Mouse (Mus musculus) MEL (cell line): ENCODE measurements around the gene Gfod1.

Experiments used
- CTCF ChIP-seq, 3 experiments: IDR thresholded peaks in 2 of 3; conservative IDR thresholded peaks in 1 of 3; 2 replicates each; pipeline ENCODE4 v1.5.1; 2011 to 2012; ENCODE audit warnings: low read length in 3 of 3, low read depth in 2 of 3, mild to moderate bottlenecking in 2 of 3, improper control_type of control experiment in 1 of 3, inconsistent platforms in 1 of 3, mixed read lengths in 1 of 3, moderate library complexity in 1 of 3; ENCODE audit not compliant: control insufficient read depth in 1 of 3, insufficient read depth in 1 of 3, poor library complexity in 1 of 3, severe bottlenecking in 1 of 3
- E2F4 ChIP-seq: IDR thresholded peaks from 2 replicates; pipeline ENCODE4 v1.6.1; 2011; ENCODE audit warnings: low read depth, low read length, improper control_type of control experiment, borderline replicate concordance
- TAL1 ChIP-seq: IDR thresholded peaks from 2 replicates; pipeline ENCODE4 v1.6.1; 2012; ENCODE audit warnings: mild to moderate bottlenecking, inconsistent platforms, low read length, moderate library complexity, mixed read lengths

DNA sequence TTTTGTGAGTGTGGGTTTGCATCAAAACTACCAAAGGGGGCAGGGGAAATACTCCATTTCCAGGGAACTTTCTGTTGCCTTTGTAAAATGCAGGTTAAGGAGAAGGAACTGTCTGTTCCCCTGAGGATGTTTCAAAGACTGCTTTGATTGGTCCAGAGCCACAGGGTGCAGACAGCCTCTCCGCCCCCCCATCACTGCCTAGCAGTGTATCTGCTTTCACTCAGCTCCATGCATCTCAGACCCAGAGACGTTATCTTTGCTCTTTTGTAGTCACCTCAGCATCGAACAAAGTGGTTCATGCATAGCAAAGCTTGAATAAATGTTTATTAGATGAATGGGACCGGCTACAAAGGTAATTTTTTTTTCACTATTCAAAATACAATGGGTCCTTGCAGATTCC, 38.9 kb downstream of the Gfod1 start:
- no peak for TF ChIP-seq TAL1
- TF ChIP-seq CTCF (IDR thresholded peaks at IDR 0.05 in 2 of 3, conservative IDR thresholded peaks at IDR 0.05 in 1 of 3; ENCODE audit: control insufficient read depth in 1 of 3, insufficient read depth in 1 of 3, low read depth in 2 of 3, low read length in 3 of 3, poor library complexity in 1 of 3, severe bottlenecking in 1 of 3) = no peak
- no peak for TF ChIP-seq E2F4
